Mouse (Mus musculus) G1E (cell line): ENCODE measurements around the gene Map1b. TPM values are rescaled to one million over a fixed set of nuclear protein-coding genes. Genes with fewer than 3 reads are reported as not detected.

Source experiments
- ATAC-seq: 2 replicates; pipeline ENCODE4 v1.8.0; 2016; ENCODE audit warnings: mild to moderate bottlenecking; ENCODE audit not compliant: insufficient number of reproducible peaks, poor library complexity, low FRiP score, severe bottlenecking; ENCODE audit errors: extremely low read depth
- DNase-seq: peaks from one replicate; pipeline ENCODE4 v3.0.0; 2012; ENCODE audit warnings: low spot score
- H3K27me3 ChIP-seq: 2 replicates; pipeline ENCODE4 v1.6.1; 2012; ENCODE audit warnings: mild to moderate bottlenecking, low read length, inconsistent platforms; ENCODE audit not compliant: insufficient read depth
- H3K36me3 ChIP-seq: replicated peaks from 2 replicates; pipeline ENCODE3; 2012; ENCODE audit warnings: mild to moderate bottlenecking, inconsistent platforms
- H3K4me1 ChIP-seq: 2 replicates; pipeline ENCODE4 v1.6.1; 2012; ENCODE audit warnings: low read depth, low read length, inconsistent platforms, mixed read lengths; ENCODE audit not compliant: insufficient read depth
- H3K4me3 ChIP-seq: 2 replicates; pipeline ENCODE4 v1.5.1; 2012; ENCODE audit warnings: low read depth, mild to moderate bottlenecking, inconsistent platforms, low read length, moderate library complexity, mixed read lengths
- H3K9me3 ChIP-seq: replicated peaks from 2 replicates; pipeline ENCODE4 v1.6.1; 2012; ENCODE audit warnings: inconsistent platforms
- CTCF ChIP-seq: IDR thresholded peaks from 2 replicates; pipeline ENCODE4 v1.5.1; 2012; ENCODE audit warnings: low read depth, low read length, inconsistent platforms, mixed read lengths
- GATA1 ChIP-seq: IDR thresholded peaks from 2 replicates; pipeline ENCODE4 v1.6.1; 2012; ENCODE audit warnings: borderline replicate concordance, low read length, inconsistent platforms, mixed read lengths
- GATA2 ChIP-seq: IDR thresholded peaks from 2 replicates; pipeline ENCODE4 v1.6.1; 2012; ENCODE audit warnings: low read depth, low read length, inconsistent platforms, borderline replicate concordance
- POLR2AphosphoS5 ChIP-seq: IDR thresholded peaks from 2 replicates; pipeline ENCODE4 v1.6.1; 2012; ENCODE audit warnings: low read depth, low read length, inconsistent platforms; ENCODE audit not compliant: insufficient replicate concordance
- TAL1 ChIP-seq: conservative IDR thresholded peaks from 2 replicates; pipeline ENCODE4 v1.6.1; 2012; ENCODE audit warnings: low read depth, low read length, inconsistent platforms, mixed read lengths
- polyA plus RNA-seq: library from polyadenylated mRNA; stranded (reverse); fragments of >175 nt; gene quantifications from 2 replicates; pipeline ENCODE4 v1.2.3, GENCODE M21; 2012
- total RNA-seq, 2 experiments: library from RNA; stranded (forward) in 1 of 2; stranded (reverse) in 1 of 2; fragments of 200-1000 nt in 1 of 2; fragments of >200 nt in 1 of 2; fragmentation: Nextera tagmentation in 1 of 2; gene quantifications; 2 replicates each; pipeline ENCODE4 v1.2.3; 2014 to 2017

Gene Map1b
- total and polyA plus RNA-seq, 3 experiments, result 0.33 TPM; not detected in 2

DNA sequence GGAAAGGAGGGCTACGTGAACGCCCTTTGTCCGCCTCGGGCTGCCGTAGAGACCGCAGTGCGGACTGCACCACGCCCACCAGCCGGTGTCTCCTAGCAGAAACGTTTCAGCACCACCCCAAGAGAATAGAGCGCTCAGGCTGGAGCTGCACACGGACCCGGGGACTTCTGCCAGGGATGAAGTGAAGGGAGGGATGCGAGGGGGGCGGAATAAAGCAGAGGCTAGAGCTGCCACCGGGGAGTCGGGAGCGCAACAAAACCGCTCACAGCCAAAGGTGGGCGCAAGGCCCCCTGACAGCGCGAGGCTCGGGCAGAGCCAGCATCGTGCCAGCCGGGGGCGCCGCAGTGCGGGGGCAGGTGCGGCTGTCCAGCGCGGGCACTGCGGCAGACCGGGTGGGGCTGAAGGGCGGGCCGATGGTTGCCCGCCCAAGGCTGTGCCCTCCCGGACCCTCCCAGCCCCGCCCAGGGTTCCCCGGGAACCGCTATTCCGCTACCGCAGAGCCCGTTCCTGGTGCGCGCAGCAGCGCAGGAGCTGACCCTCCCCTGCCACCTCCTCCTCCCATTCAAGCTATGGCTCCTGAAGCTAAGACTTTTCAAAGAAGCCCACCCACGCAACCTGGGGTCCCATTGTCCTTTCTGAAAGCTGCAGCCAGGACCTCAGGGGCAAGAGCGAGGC lies 1.3 kb downstream of the Map1b start:
- ATAC-seq, result no peak
- TF ChIP-seq TAL1, result no peak
- no peak for TF ChIP-seq GATA1

DNA sequence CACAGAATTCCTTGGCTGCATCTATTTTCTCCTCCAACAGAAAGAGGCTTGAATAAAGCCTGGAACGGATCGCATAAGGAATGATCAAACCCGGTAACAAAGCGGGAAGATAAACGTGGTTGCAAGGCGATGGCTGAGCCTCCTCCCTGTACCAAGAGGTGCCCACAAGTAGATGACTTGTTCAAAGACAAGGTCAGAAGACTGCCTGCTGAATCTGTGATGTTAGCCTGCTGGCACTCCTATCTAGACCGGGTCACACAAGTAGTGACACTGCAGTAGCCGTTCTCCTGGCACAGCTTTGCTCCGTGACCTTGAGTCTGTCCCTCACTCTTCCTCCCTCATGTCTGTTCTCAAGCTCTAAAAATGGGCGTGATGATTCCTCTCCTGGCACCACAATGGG lies 2.4 kb downstream of the Map1b start:
- no peak for DNase-seq
- no peak for TF ChIP-seq POLR2AphosphoS5
- no peak for TF ChIP-seq GATA2
- no peak for TF ChIP-seq TAL1
- no peak for TF ChIP-seq CTCF
- TF ChIP-seq GATA1, result no peak

More for the DNA sequence above, 1.3 kb downstream of the Map1b start:
- no peak for DNase-seq
- Histone ChIP-seq H3K4me3 (no peak overlapping the region), H3K36me3 (no peaks in the 10 kb centered on the region), H3K9me3 (peaks cover 28% of the 10 kb centered on the region), H3K27me3 (peaks cover 2% of the 10 kb centered on the region; the same call in 1 of the 2 replicates), H3K4me1 (no peaks in the 10 kb centered on the region)

DNA sequence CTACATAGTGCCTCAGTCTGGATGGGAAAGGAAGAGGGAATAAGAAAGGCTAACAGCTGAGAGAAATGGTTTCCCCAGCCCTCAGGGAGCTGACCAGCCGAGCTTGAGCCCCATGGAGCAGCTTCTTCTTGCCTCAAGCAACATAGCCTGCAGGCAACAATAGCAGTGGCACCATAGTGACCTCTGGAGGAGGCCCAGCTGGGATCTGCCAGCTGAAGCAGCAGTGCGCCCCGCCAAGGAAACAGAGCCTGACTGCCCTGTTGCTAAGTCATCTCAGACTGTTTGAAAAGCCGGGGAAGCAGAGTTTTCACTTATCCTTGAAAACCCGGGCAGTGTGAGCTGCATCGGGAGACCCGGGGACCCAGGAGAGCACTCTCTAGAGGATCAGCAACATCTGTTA lies 3.2 kb downstream of the Map1b start:
- no peak overlapping the region for H3K4me3 ChIP-seq
- DNase-seq, result no peak
- no peaks in the 10 kb centered on the region for H3K4me1 ChIP-seq
- no peak for ATAC-seq
- no peaks in the 10 kb centered on the region for H3K36me3 ChIP-seq
- TF ChIP-seq POLR2AphosphoS5 (no peak), GATA1 (no peak), CTCF (no peak), TAL1 (no peak), GATA2 (no peak)
- H3K27me3 ChIP-seq, result peaks cover 2% of the 10 kb centered on the region; the same call in 1 of the 2 replicates
- peaks cover 30% of the 10 kb centered on the region for H3K9me3 ChIP-seq

More for the DNA sequence above, 2.4 kb downstream of the Map1b start:
- Histone ChIP-seq H3K36me3 (no peaks in the 10 kb centered on the region), H3K4me1 (no peaks in the 10 kb centered on the region), H3K27me3 (peaks cover 2% of the 10 kb centered on the region; the same call in 1 of the 2 replicates), H3K9me3 (peaks cover 27% of the 10 kb centered on the region), H3K4me3 (no peak overlapping the region)
- no peak for ATAC-seq

DNA sequence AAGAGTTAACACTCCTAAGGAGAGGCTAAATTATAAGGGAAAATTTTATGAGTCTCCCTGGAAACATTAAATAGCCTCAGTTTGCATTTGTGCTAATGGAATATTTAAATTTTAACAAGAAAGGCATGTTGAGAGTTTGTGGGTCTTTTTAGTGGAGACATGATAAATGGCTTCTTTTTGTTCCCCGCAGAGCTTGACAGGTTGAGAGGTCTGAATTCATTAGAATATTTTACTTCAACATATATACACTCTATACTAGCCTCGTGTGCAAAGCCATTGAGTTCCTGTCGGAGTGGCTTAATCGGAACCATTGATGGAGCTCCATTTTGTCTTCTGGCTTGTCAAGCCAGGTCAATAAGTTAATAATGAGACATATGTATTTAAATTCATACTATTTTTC lies 6.4 kb downstream of the Map1b start:
- Histone ChIP-seq H3K4me1 (no peaks in the 10 kb centered on the region), H3K27me3 (peaks cover 2% of the 10 kb centered on the region; the same call in 1 of the 2 replicates), H3K4me3 (no peak overlapping the region), H3K9me3 (peaks cover 13% of the 10 kb centered on the region), H3K36me3 (no peaks in the 10 kb centered on the region)
- no peak for TF ChIP-seq POLR2AphosphoS5
- no peak for TF ChIP-seq TAL1
- no peak for TF ChIP-seq GATA1
- TF ChIP-seq GATA2, result no peak
- no peak for TF ChIP-seq CTCF
- ATAC-seq, result no peak
- no peak for DNase-seq

DNA sequence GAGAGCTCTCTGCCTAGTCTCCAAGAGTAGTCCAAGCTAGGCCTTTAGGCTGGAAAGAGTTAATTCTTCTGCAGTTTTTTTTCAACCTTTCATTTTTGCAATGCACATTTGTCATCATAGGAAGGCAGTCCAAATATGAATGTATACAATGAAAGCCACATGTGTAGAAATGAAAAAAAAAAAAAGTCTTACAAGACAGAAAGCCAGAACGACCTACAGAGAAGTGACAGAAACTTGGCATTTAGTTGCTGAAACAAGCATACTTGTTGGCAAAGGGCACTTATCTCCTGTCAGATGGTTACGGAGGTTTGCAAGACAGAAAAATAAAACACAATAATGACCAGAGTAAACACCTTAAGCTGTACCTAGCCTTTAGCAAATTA lies 9.8 kb downstream of the Map1b start:
- no peaks in the 10 kb centered on the region for H3K4me1 ChIP-seq
- H3K36me3 ChIP-seq, result no peaks in the 10 kb centered on the region
- TF ChIP-seq CTCF, result no peak
- no peak for TF ChIP-seq GATA2
- TF ChIP-seq TAL1, result no peak
- no peak for DNase-seq
- no peak for ATAC-seq
- H3K4me3 ChIP-seq, result no peak overlapping the region
- H3K9me3 ChIP-seq, result peaks cover 18% of the 10 kb centered on the region
- H3K27me3 ChIP-seq, result peaks cover 3% of the 10 kb centered on the region; the same call in 1 of the 2 replicates

DNA sequence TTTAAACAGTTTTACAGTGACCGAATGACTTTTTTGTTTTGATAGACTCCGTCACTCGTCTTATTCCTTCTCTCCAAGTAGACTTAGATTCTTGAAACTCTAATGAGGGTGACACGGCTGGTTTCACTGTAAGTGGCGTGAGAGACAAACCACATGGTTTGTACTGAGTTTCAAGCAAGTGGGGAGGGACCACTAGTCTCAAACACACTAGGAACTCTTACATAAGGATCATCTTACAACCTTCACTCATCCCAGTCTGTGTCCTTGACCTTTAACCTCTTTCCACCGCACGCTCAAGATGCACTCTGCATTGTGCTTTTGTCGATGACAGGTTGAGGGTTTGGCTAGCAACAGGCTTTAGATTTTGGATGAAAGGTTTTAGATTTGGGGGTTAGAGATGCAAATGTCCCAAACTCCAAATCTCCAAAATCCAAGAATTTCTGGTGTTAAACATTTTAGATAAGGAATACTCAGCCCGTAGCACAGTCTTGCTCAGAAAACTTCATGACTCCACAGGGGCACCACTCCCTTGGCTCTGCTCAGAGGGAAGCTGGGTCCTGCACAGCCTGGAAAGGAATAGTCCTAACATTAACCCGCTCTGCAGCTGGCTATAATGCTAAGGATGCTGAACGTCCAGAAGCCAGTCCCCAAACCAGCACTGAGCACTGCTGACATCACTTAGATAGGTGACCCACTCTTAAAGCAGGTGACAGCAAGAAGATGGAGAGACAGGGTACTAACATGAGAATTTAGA lies 10.3 kb downstream of the Map1b start:
- H3K4me1 ChIP-seq, result no peaks in the 10 kb centered on the region
- TF ChIP-seq GATA1, result no peak
- no peak for TF ChIP-seq GATA2
- TF ChIP-seq POLR2AphosphoS5, result no peak
- TF ChIP-seq TAL1, result no peak
- no peak for TF ChIP-seq CTCF
- no peaks in the 10 kb centered on the region for H3K36me3 ChIP-seq

More for the DNA sequence above, 10.3 kb downstream of the Map1b start:
- DNase-seq, result no peak
- no peak for ATAC-seq
- H3K4me3 ChIP-seq, result no peak overlapping the region
- peaks cover 3% of the 10 kb centered on the region; the same call in 1 of the 2 replicates for H3K27me3 ChIP-seq
- peaks cover 18% of the 10 kb centered on the region for H3K9me3 ChIP-seq
